Mouse (Mus musculus) cerebellum, adult 2 months (tissue): ENCODE measurements around the gene Cpsf6.

ENCODE experiments used
- CTCF ChIP-seq: fragments of 200-500 bp; IDR thresholded peaks from 2 replicates; pipeline ENCODE4 v1.5.1; 2011; ENCODE audit warnings: low read depth, mild to moderate bottlenecking, control low read depth, low read length, moderate library complexity, borderline replicate concordance; ENCODE audit not compliant: insufficient read depth
- POLR2A ChIP-seq: fragments of 200-500 bp; IDR thresholded peaks from 2 replicates; pipeline ENCODE4 v1.6.1; 2011; ENCODE audit warnings: low read length, control low read depth, borderline replicate concordance; ENCODE audit not compliant: insufficient read depth

GRCm38 (mm10) chr10:117424146-117424905, 44.5 kb upstream of the Cpsf6 start:
- TF ChIP-seq CTCF (no peak), POLR2A (no peak)
